Mouse (Mus musculus) kidney, postnatal 10 days (tissue): ENCODE data around the gene Olfr1246.
"Not testable (repeated sequence)": the region's sequence is repeated elsewhere in the genome, so short reads cannot be mapped to it uniquely, and the experiment has no call there.

Source experiments
- DNase-seq: peaks from one replicate; pipeline ENCODE4 v3.0.0; 2021; ENCODE audit warnings: mixed read lengths

The Olfr1246 gene

GRCm38 (mm10) chr2:89593057-89593456, at the start of gene Olfr1246:
Gene Olfr1246, minus strand, starts transcription at chr2:89593157.
- no peak for DNase-seq

- DNase-seq = no peak
Measured at GRCm38 (mm10) chr2:89634883-89635282, 41.9 kb upstream of the Olfr1246 start, which contains the start of gene Olfr1249. Gene Olfr1249, minus strand, starts transcription at chr2:89634983.

GRCm38 (mm10) chr2:89618145-89618544, 25.2 kb upstream of the Olfr1246 start, which contains the start of gene Olfr1248:
Gene Olfr1248, minus strand, starts transcription at chr2:89618245.
- DNase-seq = not testable (repeated sequence)

GRCm38 (mm10) chr2:89614030-89614429, 21.1 kb upstream of the Olfr1246 start, which contains the start of gene Olfr1247:
Gene Olfr1247, minus strand, starts transcription at chr2:89614130.
- no peak for DNase-seq

GRCm38 (mm10) chr2:89578347-89578746, 14.6 kb downstream of the Olfr1246 start, which contains the start of gene Olfr1245:
Gene Olfr1245, minus strand, starts transcription at chr2:89578447.
- DNase-seq = no peak

GRCm38 (mm10) chr2:89562706-89563105, 30.3 kb downstream of the Olfr1246 start:
- DNase-seq = not testable (repeated sequence)

- no peak for DNase-seq
Measured at GRCm38 (mm10) chr2:89544516-89544915, 48.4 kb downstream of the Olfr1246 start.

GRCm38 (mm10) chr2:89539923-89540322, 53.0 kb downstream of the Olfr1246 start:
- DNase-seq = no peak
